Mouse (Mus musculus) heart, embryonic 14.5 days (tissue): ENCODE data around the gene Capn9. TPM values are rescaled to one million over a fixed set of nuclear protein-coding genes. Genes with fewer than 3 reads are reported as not detected.

Source experiments
- polyA plus RNA-seq: library from polyadenylated mRNA; unstranded; fragments of >200 nt; fragmentation: Nextera tagmentation; extraction: Ambion mirVana; gene quantifications from 2 replicates; pipeline ENCODE4 v1.2.1, GENCODE M21; 2014

The Capn9 gene
- polyA plus RNA-seq, 1 experiment from 2014 or later, result 0.14 TPM

Other genes with a start within 250 kb of the Capn9 start
- 2.3 and 3.4 TPM in 2 replicates for gene Pgbd5, start 136.5 kb upstream of the Capn9 start, polyA plus RNA-seq
- 22.6 and 23.8 TPM in 2 replicates for gene Cog2, start 55.3 kb upstream of the Capn9 start, polyA plus RNA-seq
- gene Agt, start 6.4 kb upstream of the Capn9 start, polyA plus RNA-seq, result 1.1 and 1.3 TPM in 2 replicates
- gene 2310022B05Rik, start 87.3 kb downstream of the Capn9 start, polyA plus RNA-seq, result 64.1 and 66.2 TPM in 2 replicates
- gene Ttc13, start 145.9 kb downstream of the Capn9 start, polyA plus RNA-seq, result 30.5 and 34.1 TPM in 2 replicates
- 14.0 and 17.3 TPM in 2 replicates for gene Arv1, start 146.0 kb downstream of the Capn9 start, polyA plus RNA-seq
- 1.2 and 1.7 TPM in 2 replicates for gene Fam89a, start 175.7 kb downstream of the Capn9 start, polyA plus RNA-seq
- gene Trim67, start 217.0 kb downstream of the Capn9 start, polyA plus RNA-seq, result 0.16 and 0.22 TPM in 2 replicates